Mouse (Mus musculus): ENCODE results near the gene Ccnt1.

GRCm38 (mm10) chr15:98506253-98506957, 64.3 kb downstream of the Ccnt1 start:
- peak; percentile 19; the same call in 1 of the 2 replicates for TF ChIP-seq CTCF (IDR thresholded peaks at IDR 0.05; ENCODE audit: low read depth, low read length)
- no peak for TF ChIP-seq POLR2A (IDR thresholded peaks at IDR 0.05; ENCODE audit: borderline replicate concordance, low read depth, low read length)

All from bone marrow macrophage, adult 2 months (primary cell).